Mouse (Mus musculus): ENCODE measurements around the gene Gm128.
"Not testable (repeated sequence)": the region's sequence is repeated elsewhere in the genome, so short reads cannot be mapped to it uniquely, and the experiment has no call there.

GRCm38 (mm10) chr3:95212889-95213608 lies 28.3 kb downstream of the Gm128 start:
- peak; percentile 20; the same call in 1 of the 2 replicates for TF ChIP-seq CTCF (IDR thresholded peaks at IDR 0.05; ENCODE audit: low read depth)
- not testable (repeated sequence) for TF ChIP-seq EP300 (IDR thresholded peaks at IDR 0.05; ENCODE audit: low read depth)

Measured in liver, embryonic 14.5 days (tissue).